15 mouse cellular contexts compared by ENCODE assay signal in the genomic region with DNA sequence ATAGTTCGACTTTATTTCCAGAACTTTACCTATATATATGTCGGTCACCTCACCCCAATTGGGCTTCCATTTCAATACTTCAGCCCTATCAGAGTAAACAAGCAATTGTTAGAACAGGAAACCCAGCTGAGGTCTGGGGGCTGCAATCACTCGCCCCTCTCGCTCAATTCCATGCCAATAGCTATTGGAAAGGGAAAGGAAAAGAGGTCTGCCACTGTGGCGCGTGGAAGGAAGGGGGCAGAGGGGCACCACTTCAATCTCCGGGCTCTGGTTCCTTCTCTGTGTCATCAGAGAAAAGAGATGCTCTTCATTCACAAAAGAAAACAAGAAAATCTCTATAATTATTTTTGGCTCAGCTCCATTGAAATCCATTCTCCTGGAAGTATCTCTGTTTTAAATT.
DNase-seq lines count a peak whose midpoint lies in the region; ATAC-seq and TF ChIP-seq lines count a peak whose summit lies in the region.
"Had no signal": no experiment of that assay in that cellular context is flagged by ENCODE, and none has a peak within 500 bp of the region (broad histone marks: within the 10 kb centered on the region; RNA-seq: fewer than 3 reads in every experiment).

No protein-coding gene starts in this region.

- H3K9me3 ChIP-seq in hindbrain, embryonic 10.5 days: no peaks in the 10 kb centered on the region
- no peaks in the 10 kb centered on the region for H3K9me3 ChIP-seq in hindbrain, embryonic 11.5 days (ENCODE audit: control insufficient read depth, low read length)
- no peaks in the 10 kb centered on the region for H3K9me3 ChIP-seq in forebrain, postnatal 0 days (ENCODE audit: low read length)
- no peaks in the 10 kb centered on the region for H3K9me3 ChIP-seq in midbrain, postnatal 0 days (ENCODE audit: low read length)
- H3K9me3 ChIP-seq: intestine, embryonic 15.5 days; limb, embryonic 10.5 days had no signal

- H3K27me3 ChIP-seq in hindbrain, embryonic 10.5 days (ENCODE audit: insufficient read depth, poor library complexity, severe bottlenecking): no peaks in the 10 kb centered on the region
- H3K27me3 ChIP-seq in hindbrain, embryonic 11.5 days (ENCODE audit: control insufficient read depth, insufficient read depth, low read length): no peaks in the 10 kb centered on the region
- H3K27me3 ChIP-seq in forebrain, postnatal 0 days (ENCODE audit: insufficient read depth, low read length): no peaks in the 10 kb centered on the region
- no peaks in the 10 kb centered on the region for H3K27me3 ChIP-seq in midbrain, postnatal 0 days (ENCODE audit: insufficient read depth, low read length)
- H3K27me3 ChIP-seq: intestine, embryonic 15.5 days had no signal

- no peak for ATAC-seq in hindbrain, embryonic 11.5 days (ENCODE audit: low FRiP score)
- ATAC-seq in forebrain, postnatal 0 days: no peak
- no peak for ATAC-seq in midbrain, postnatal 0 days (ENCODE audit: low FRiP score)
- ATAC-seq: intestine, embryonic 15.5 days had no signal

- WGBS in hindbrain, embryonic 10.5 days: 75% methylated on average over 7 of the region's 7 CpGs
- WGBS in hindbrain, embryonic 11.5 days: 72% methylated on average over 7 of the region's 7 CpGs
- 27% methylated on average over 7 of the region's 7 CpGs for WGBS in forebrain, postnatal 0 days
- 50% methylated on average over 7 of the region's 7 CpGs for WGBS in midbrain, postnatal 0 days

- no peak overlapping the region for H3K4me2 ChIP-seq in hindbrain, embryonic 11.5 days (replicated peaks; ENCODE audit: low read depth, low read length)
- H3K4me2 ChIP-seq in forebrain, postnatal 0 days (ENCODE audit: low read depth): peak overlapping the region; percentile 26
- H3K4me2 ChIP-seq in midbrain, postnatal 0 days (ENCODE audit: low read depth, low read length, poor library complexity, severe bottlenecking): peak overlapping the region; percentile 32; the same call in 1 of the 2 replicates
- H3K4me2 ChIP-seq: intestine, embryonic 15.5 days had no signal

- H3K36me3 ChIP-seq in hindbrain, embryonic 10.5 days: no peaks in the 10 kb centered on the region
- H3K36me3 ChIP-seq in hindbrain, embryonic 11.5 days (ENCODE audit: control insufficient read depth, insufficient read depth, low read length): no peaks in the 10 kb centered on the region
- no peaks in the 10 kb centered on the region for H3K36me3 ChIP-seq in forebrain, postnatal 0 days (ENCODE audit: insufficient read depth)
- H3K36me3 ChIP-seq in midbrain, postnatal 0 days (ENCODE audit: insufficient read depth, low read length): no peaks in the 10 kb centered on the region
- H3K36me3 ChIP-seq: intestine, embryonic 15.5 days; limb, embryonic 10.5 days had no signal

- TF ChIP-seq POLR2A in cortical plate, adult 2 months (IDR thresholded peaks at IDR 0.05; ENCODE audit: extremely low read depth, insufficient read depth, low read length): no peak

- H3K4me1 ChIP-seq in hindbrain, embryonic 10.5 days (replicated peaks): peaks cover 37% of the 10 kb centered on the region
- H3K4me1 ChIP-seq in hindbrain, embryonic 11.5 days (replicated peaks; ENCODE audit: control insufficient read depth, insufficient read depth, low read length): 0 out of 2 replicates have a peak, but pooled peaks cover 3% of the 10 kb centered on the region
- H3K4me1 ChIP-seq in cortical plate, adult 2 months (ENCODE audit: control insufficient read depth, insufficient read depth, low read length): peaks cover 4% of the 10 kb centered on the region
- H3K4me1 ChIP-seq in forebrain, postnatal 0 days (ENCODE audit: insufficient read depth): peaks cover 17% of the 10 kb centered on the region
- H3K4me1 ChIP-seq in midbrain, postnatal 0 days (ENCODE audit: insufficient read depth, low read length): peaks cover 11% of the 10 kb centered on the region; the same call in 1 of the 2 replicates
- H3K4me1 ChIP-seq: intestine, embryonic 15.5 days had no signal

- peak overlapping the region; percentile 68 for H3K27ac ChIP-seq in hindbrain, embryonic 10.5 days
- H3K27ac ChIP-seq in hindbrain, embryonic 11.5 days (ENCODE audit: low read depth, low read length): no peak overlapping the region
- peak overlapping the region; percentile 74; the same call in 1 of the 2 replicates for H3K27ac ChIP-seq in cortical plate, adult 2 months (ENCODE audit: insufficient read depth, low read length)
- H3K27ac ChIP-seq in forebrain, postnatal 0 days (ENCODE audit: low read depth, low read length): peak overlapping the region; percentile 83
- peak overlapping the region; percentile 65 for H3K27ac ChIP-seq in midbrain, postnatal 0 days (ENCODE audit: low read depth, low read length)
- H3K27ac ChIP-seq: intestine, embryonic 15.5 days; kidney, postnatal 0 days; limb, embryonic 10.5 days; liver, embryonic 14.5 days had no signal

- no peak overlapping the region for H3K4me3 ChIP-seq in hindbrain, embryonic 10.5 days
- no peak overlapping the region for H3K4me3 ChIP-seq in hindbrain, embryonic 11.5 days (ENCODE audit: low read depth, low read length)
- no peak overlapping the region for H3K4me3 ChIP-seq in cortical plate, adult 2 months (ENCODE audit: insufficient read depth, low read length)
- no peak overlapping the region for H3K4me3 ChIP-seq in forebrain, postnatal 0 days (ENCODE audit: low read depth, low read length)
- no peak overlapping the region for H3K4me3 ChIP-seq in midbrain, postnatal 0 days (ENCODE audit: low read depth, low read length)
- H3K4me3 ChIP-seq: intestine, embryonic 15.5 days; limb, embryonic 10.5 days had no signal

- no peak for DNase-seq in hindbrain, embryonic 10.5 days (ENCODE audit: low spot score)
- DNase-seq in hindbrain, embryonic 11.5 days (ENCODE audit: low spot score): no peak
- no peak for DNase-seq in forebrain, postnatal 0 days
- peak; percentile 56 for DNase-seq in midbrain, postnatal 0 days (ENCODE audit: low spot score)
- DNase-seq in kidney, postnatal 10 days: no peak
- DNase-seq in urinary bladder, postnatal 10 days (ENCODE audit: low spot score): no peak
- DNase-seq: adrenal gland, postnatal 25 days; embryo, embryonic 11 days; lung, postnatal 14 days; thymus, postnatal 36 days had no signal

- no peak overlapping the region for H3K9ac ChIP-seq in hindbrain, embryonic 11.5 days (ENCODE audit: low read depth, low read length)
- H3K9ac ChIP-seq in forebrain, postnatal 0 days: no peak overlapping the region
- no peak overlapping the region for H3K9ac ChIP-seq in midbrain, postnatal 0 days (replicated peaks; ENCODE audit: low read length, poor library complexity, severe bottlenecking)
- H3K9ac ChIP-seq: intestine, embryonic 15.5 days; liver, embryonic 14.5 days had no signal

- TF ChIP-seq CTCF in cortical plate, adult 2 months (IDR thresholded peaks at IDR 0.05; ENCODE audit: extremely low read depth, insufficient read depth, low read length): no peak
- TF ChIP-seq CTCF in forebrain, postnatal 0 days (IDR thresholded peaks at IDR 0.05; ENCODE audit: low read depth): no peak
- no peak for TF ChIP-seq CTCF in midbrain, postnatal 0 days (IDR thresholded peaks at IDR 0.05)
